Mouse (Mus musculus): ENCODE measurements around the gene Ms4a18. TPM values are rescaled to one million over a fixed set of nuclear protein-coding genes. Genes with fewer than 3 reads are reported as not detected.

The Ms4a18 gene
- polyA plus RNA-seq (2017; shearing (Covaris generic)): not detected

GRCm38 (mm10) chr19:11017891-11018290 is at the start of gene Ms4a18:
TSS of gene Ms4a18 (minus strand) at chr19:11018031.

GRCm38 (mm10) chr19:10993150-10993549 is 24.7 kb downstream of the Ms4a18 start, which contains the start of gene Ms4a15:
TSS of gene Ms4a15 (minus strand) at chr19:10993250.

GRCm38 (mm10) chr19:10974238-10974865 is 43.5 kb downstream of the Ms4a18 start, which contains the start of gene Ms4a10:
TSS of gene Ms4a10 (minus strand) at chr19:10974670.

GRCm38 (mm10) chr19:10949112-10949511 is 68.7 kb downstream of the Ms4a18 start, which contains the start of gene Ccdc86:
TSS of gene Ccdc86 (minus strand) at chr19:10949266.

Other genes starting within 250 kb of the Ms4a18 start
- 429 TPM for gene Cd6, start 188.0 kb downstream of the Ms4a18 start, polyA plus RNA-seq (2017; shearing (Covaris generic))
- gene Slc15a3, start 178.3 kb downstream of the Ms4a18 start, polyA plus RNA-seq (2017; shearing (Covaris generic)): not detected
- 0.12 TPM for gene Tmem132a, start 148.1 kb downstream of the Ms4a18 start, polyA plus RNA-seq (2017; shearing (Covaris generic))
- 39.4 TPM for gene Tmem109, start 136.0 kb downstream of the Ms4a18 start, polyA plus RNA-seq (2017; shearing (Covaris generic))
- 81.2 TPM for gene Prpf19, start 122.8 kb downstream of the Ms4a18 start, polyA plus RNA-seq (2017; shearing (Covaris generic))
- not detected for gene Zp1, start 97.4 kb downstream of the Ms4a18 start, polyA plus RNA-seq (2017; shearing (Covaris generic))
- not detected for gene Ptgdr2, start 80.9 kb downstream of the Ms4a18 start, polyA plus RNA-seq (2017; shearing (Covaris generic))
- gene Ccdc86, start 68.8 kb downstream of the Ms4a18 start, polyA plus RNA-seq (2017; shearing (Covaris generic)): 18.8 TPM
- gene Ms4a10, start 43.4 kb downstream of the Ms4a18 start, polyA plus RNA-seq (2017; shearing (Covaris generic)): not detected
- gene Ms4a15, start 24.8 kb downstream of the Ms4a18 start, polyA plus RNA-seq (2017; shearing (Covaris generic)): not detected
- gene Ms4a8a, start 63.1 kb upstream of the Ms4a18 start, polyA plus RNA-seq (2017; shearing (Covaris generic)): not detected
- gene 1700017D01Rik, start 112.8 kb upstream of the Ms4a18 start, polyA plus RNA-seq (2017; shearing (Covaris generic)): not detected
- gene 1700025F22Rik, start 147.3 kb upstream of the Ms4a18 start, polyA plus RNA-seq (2017; shearing (Covaris generic)): not detected
- gene Ms4a13, start 178.7 kb upstream of the Ms4a18 start, polyA plus RNA-seq (2017; shearing (Covaris generic)): not detected
- not detected for gene Ms4a12, start 214.4 kb upstream of the Ms4a18 start, polyA plus RNA-seq (2017; shearing (Covaris generic))
- not detected for gene Ms4a1, start 248.2 kb upstream of the Ms4a18 start, polyA plus RNA-seq (2017; shearing (Covaris generic))

Data from naive thymus-derived CD4-positive, alpha-beta T cell, adult 5 months (primary cell).